Mouse (Mus musculus) megakaryocyte, embryonic 14.5 days (primary cell): Measurements from ENCODE around the gene Mmrn2. TPM values are rescaled to one million over a fixed set of nuclear protein-coding genes. Genes with fewer than 3 reads are reported as not detected.

Source experiments
- H3K27me3 ChIP-seq: replicated peaks from 2 replicates; pipeline ENCODE3; 2012; ENCODE audit warnings: inconsistent platforms
- H3K36me3 ChIP-seq: replicated peaks from 2 replicates; pipeline ENCODE3; 2012; ENCODE audit warnings: low read length, inconsistent platforms, mixed read lengths
- H3K4me1 ChIP-seq: 2 replicates; pipeline ENCODE4 v1.6.1; 2012; ENCODE audit warnings: inconsistent platforms
- H3K4me3 ChIP-seq: replicated peaks from 2 replicates; pipeline ENCODE3; 2012; ENCODE audit warnings: moderate library complexity, mild to moderate bottlenecking, inconsistent platforms
- H3K9me3 ChIP-seq: 2 replicates; pipeline ENCODE4 v1.6.1; 2012; ENCODE audit warnings: inconsistent platforms
- FLI1 ChIP-seq: IDR thresholded peaks from 2 replicates; pipeline ENCODE4 v1.6.1; 2012; ENCODE audit warnings: low read length, inconsistent platforms, mixed read lengths
- GATA1 ChIP-seq: IDR thresholded peaks from 3 replicates; pipeline ENCODE4 v1.6.1; 2012; ENCODE audit warnings: mixed read lengths, low read length, inconsistent platforms, borderline replicate concordance
- polyA plus RNA-seq: library from polyadenylated mRNA; stranded (reverse); fragments of >175 nt; gene quantifications from 2 replicates; pipeline ENCODE4 v1.2.3, GENCODE M21; 2012; ENCODE audit warnings: low replicate concordance; ENCODE audit not compliant: insufficient read depth

Mmrn2 gene
- polyA plus RNA-seq, 1 experiment = not detected

DNA sequence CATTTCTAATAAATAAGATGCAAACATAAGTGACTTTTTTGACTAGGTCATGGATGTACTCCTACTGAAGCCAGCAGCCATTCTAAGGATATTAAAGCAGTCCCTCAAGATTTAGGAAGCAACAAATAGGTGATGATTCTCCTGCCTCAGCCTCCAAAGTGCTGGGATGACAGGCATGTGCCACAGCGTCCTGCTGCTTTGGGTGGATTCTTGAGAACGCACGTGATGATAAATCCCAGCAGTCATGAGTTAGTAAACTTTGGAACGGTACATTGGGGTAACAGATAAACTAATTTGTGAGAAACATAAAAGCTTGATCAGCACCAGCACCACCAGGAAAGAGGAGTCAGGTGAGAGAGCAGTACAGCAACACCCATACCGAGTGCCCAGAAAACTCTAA is 75.2 kb downstream of the Mmrn2 start:
- no peaks in the 10 kb centered on the region for H3K4me1 ChIP-seq
- TF ChIP-seq FLI1 (no peak), GATA1 (no peak)
- no peak overlapping the region for H3K4me3 ChIP-seq
- H3K27me3 ChIP-seq = peaks cover 9% of the 10 kb centered on the region
- no peaks in the 10 kb centered on the region for H3K36me3 ChIP-seq
- H3K9me3 ChIP-seq = no peaks in the 10 kb centered on the region

DNA sequence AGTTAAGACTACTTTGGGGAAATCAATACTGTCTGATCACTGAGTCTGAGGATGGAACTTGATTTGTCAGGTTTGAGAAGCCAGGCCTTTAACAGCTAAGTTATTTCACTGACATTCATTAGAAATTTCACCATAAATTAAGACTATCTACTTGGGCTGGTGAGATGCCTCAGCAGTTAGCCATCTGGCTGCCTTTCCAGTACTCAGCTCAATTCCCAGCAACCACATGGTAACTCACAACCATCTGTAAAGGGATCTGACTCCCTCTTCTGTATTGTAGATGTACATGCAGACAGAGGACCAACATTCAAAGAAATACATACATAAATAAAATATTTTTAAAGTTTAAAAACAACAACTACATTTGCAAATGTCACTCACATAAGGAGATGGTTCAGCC is 76.6 kb downstream of the Mmrn2 start:
- TF ChIP-seq GATA1 = no peak
- no peak for TF ChIP-seq FLI1
- Histone ChIP-seq H3K36me3 (no peaks in the 10 kb centered on the region), H3K27me3 (peaks cover 9% of the 10 kb centered on the region), H3K9me3 (no peaks in the 10 kb centered on the region), H3K4me3 (no peak overlapping the region), H3K4me1 (no peaks in the 10 kb centered on the region)

DNA sequence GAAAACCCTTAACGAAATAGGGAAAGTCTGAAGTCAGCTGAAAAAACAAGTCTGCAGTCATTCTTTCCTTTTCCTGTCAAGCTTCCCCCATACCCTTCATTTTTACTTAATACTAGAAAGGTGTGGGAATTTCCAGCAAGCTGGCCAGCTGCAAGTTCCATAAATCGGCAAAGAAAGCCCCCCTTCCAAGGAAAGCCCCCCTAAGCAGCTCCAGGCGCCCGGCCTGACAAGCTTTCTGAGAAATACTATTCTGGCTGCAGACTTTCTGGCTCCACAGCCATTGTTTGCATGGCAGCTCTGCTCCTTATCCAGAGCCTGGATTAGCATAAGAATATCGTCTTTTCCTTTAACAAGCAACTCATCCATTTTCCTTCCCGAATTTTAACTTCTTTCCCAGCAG is 78.4 kb downstream of the Mmrn2 start:
- Histone ChIP-seq H3K4me1 (no peaks in the 10 kb centered on the region), H3K27me3 (peaks cover 9% of the 10 kb centered on the region), H3K9me3 (no peaks in the 10 kb centered on the region), H3K36me3 (no peaks in the 10 kb centered on the region), H3K4me3 (no peak overlapping the region)
- no peak for TF ChIP-seq GATA1

Other genes with a start within 250 kb of the Mmrn2 start
- gene Npy4r, start 223.0 kb upstream of the Mmrn2 start, polyA plus RNA-seq = not detected in 2 replicates
- gene Gprin2, start 173.8 kb upstream of the Mmrn2 start, polyA plus RNA-seq = not detected in 2 replicates
- not detected in 2 replicates for gene Syt15, start 155.9 kb upstream of the Mmrn2 start, polyA plus RNA-seq
- 2.9 TPM in 1 of 2 replicates, not detected in the other for gene Shld2, start 65.0 kb upstream of the Mmrn2 start, polyA plus RNA-seq
- gene Glud1, start 64.7 kb upstream of the Mmrn2 start, polyA plus RNA-seq = 26.7 and 46.8 TPM in 2 replicates
- not detected in 2 replicates for gene Fam25c, start 20.0 kb upstream of the Mmrn2 start, polyA plus RNA-seq
- not detected in 2 replicates for gene Sncg, start 676 bp upstream of the Mmrn2 start, polyA plus RNA-seq
- gene Bmpr1a, start 127.9 kb downstream of the Mmrn2 start, polyA plus RNA-seq = 0.36 TPM in 1 of 2 replicates, not detected in the other
- not detected in 2 replicates for gene 9230112D13Rik, start 147.3 kb downstream of the Mmrn2 start, polyA plus RNA-seq
- not detected in 2 replicates for gene Ldb3, start 213.2 kb downstream of the Mmrn2 start, polyA plus RNA-seq
- not detected in 2 replicates for gene Opn4, start 224.7 kb downstream of the Mmrn2 start, polyA plus RNA-seq